Mouse (Mus musculus): ENCODE measurements around the gene Bbs1. TPM values are rescaled to one million over a fixed set of nuclear protein-coding genes. Genes with fewer than 3 reads are reported as not detected.
"Not testable (repeated sequence)": the region's sequence is repeated elsewhere in the genome, so short reads cannot be mapped to it uniquely, and the experiment has no call there.

Bbs1 gene
- total RNA-seq (2012; rRNA removed), result 1.2 and 1.4 TPM in 2 replicates
- polyA plus RNA-seq (2012; ENCODE audit: insufficient read depth in 1 of 2, insufficient read length in 2 of 2, low read depth in 1 of 2, low replicate concordance in 2 of 2, missing spikeins in 1 of 2), result 1 to 10 TPM in 1 of 2 experiments, not detected in 1; 1.9 TPM

DNA sequence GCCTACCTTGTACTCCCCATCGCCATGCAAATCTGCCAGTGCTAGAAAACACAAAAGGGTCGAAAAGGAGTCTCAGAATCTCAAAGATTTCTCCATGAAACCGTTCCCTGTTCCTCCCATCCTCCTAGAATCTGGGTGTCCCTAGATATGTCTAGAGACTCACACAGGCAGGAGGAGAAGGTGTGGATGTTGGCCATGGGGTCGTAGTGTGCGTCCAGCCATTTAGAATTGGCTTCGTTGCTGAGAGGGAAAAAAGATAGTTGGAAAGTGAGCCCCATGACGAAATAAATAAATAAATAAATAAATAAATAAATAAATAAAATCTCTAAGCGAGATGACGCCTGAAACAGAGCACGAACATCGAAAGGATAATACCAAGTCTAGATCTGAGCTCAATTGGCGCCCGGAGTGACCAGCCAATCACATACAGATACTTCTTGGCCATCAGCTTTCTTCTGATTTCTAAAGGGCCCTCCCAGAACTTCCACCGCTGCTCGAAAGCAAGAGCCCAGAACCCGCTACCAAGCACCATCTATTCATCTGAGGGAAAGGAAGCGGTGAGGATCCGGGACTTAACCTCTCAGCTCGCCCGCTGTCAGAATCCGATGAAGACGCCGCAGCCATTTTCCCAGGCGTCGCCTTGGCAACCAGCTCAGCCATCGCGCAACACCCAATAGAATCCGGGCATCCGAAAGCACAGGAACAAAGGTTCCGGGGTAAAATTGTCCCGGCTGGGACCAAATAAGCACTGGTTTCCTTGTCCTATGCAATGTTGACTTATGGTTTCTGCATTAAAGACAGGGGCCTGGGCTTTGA lies at the start of gene Bbs1:
Gene Bbs1, minus strand, starts transcription at position 650 of the 816 bp plus-strand sequence.
- DNase-seq (ENCODE audit: low read depth, low spot score), result peak; percentile 76
- no peaks in the 10 kb centered on the region for H3K4me1 ChIP-seq (ENCODE audit: control insufficient read depth in 1 of 2, insufficient read depth in 2 of 2, low read length in 2 of 2)
- no peaks in the 10 kb centered on the region for H3K27me3 ChIP-seq (ENCODE audit: control insufficient read depth in 1 of 2, insufficient read depth in 2 of 2, low read length in 2 of 2)
- peak within 1 kb of the TSS; percentile 78 to 81 for H3K4me3 ChIP-seq (ENCODE audit: control insufficient read depth in 1 of 2, insufficient read depth in 1 of 2, low read depth in 2 of 2, low read length in 2 of 2)
- H3K9ac ChIP-seq (ENCODE audit: control insufficient read depth, low read depth, low read length, poor library complexity, severe bottlenecking), result peak within 1 kb of the TSS; percentile 62
- TF ChIP-seq MAX (IDR thresholded peaks at IDR 0.05; ENCODE audit: low read length) (no peak), MAFK (IDR thresholded peaks at IDR 0.05; ENCODE audit: borderline replicate concordance, low read depth, low read length) (no peak), POLR2A (IDR thresholded peaks at IDR 0.05; ENCODE audit: control insufficient read depth in 1 of 2, insufficient read depth in 1 of 2, low read depth in 1 of 2, low read length in 2 of 2, poor library complexity in 1 of 2) (0 out of 4 replicates have a peak, but pooled peaks of 1 of the 2 experiments have one; percentile 23), POLR2AphosphoS2 (IDR thresholded peaks at IDR 0.05; ENCODE audit: low read length) (no peak), ELF1 (IDR thresholded peaks at IDR 0.05; ENCODE audit: low read depth, low read length) (peak; percentile 55; the same call in 1 of the 2 replicates), SIN3A (IDR thresholded peaks at IDR 0.05; ENCODE audit: low read length) (peak; percentile 90), HCFC1 (IDR thresholded peaks at IDR 0.05; ENCODE audit: low read depth, low read length) (peak; percentile 83), RCOR1 (IDR thresholded peaks at IDR 0.05; ENCODE audit: low read depth, low read length) (0 out of 2 replicates have a peak, but pooled peaks have one; percentile 12), NELFE (IDR thresholded peaks at IDR 0.05; ENCODE audit: low read depth, low read length) (peak; percentile 24; the same call in 1 of the 2 replicates), MXI1 (IDR thresholded peaks at IDR 0.05; ENCODE audit: low read depth, low read length) (peak; percentile 50; the same call in 1 of the 2 replicates)
- no peaks in the 10 kb centered on the region for H3K36me3 ChIP-seq (ENCODE audit: control insufficient read depth in 1 of 2, insufficient read depth in 2 of 2, low read length in 2 of 2)
- H3K27ac ChIP-seq (ENCODE audit: control insufficient read depth, low read depth, low read length), result no peak within 1 kb of the TSS
- H3K9me3 ChIP-seq (replicated peaks; ENCODE audit: insufficient read depth, low read length), result no peaks in the 10 kb centered on the region
- no peaks in the 10 kb centered on the region for H3K79me2 ChIP-seq (ENCODE audit: control insufficient read depth, insufficient read depth, low read length, poor library complexity)

DNA sequence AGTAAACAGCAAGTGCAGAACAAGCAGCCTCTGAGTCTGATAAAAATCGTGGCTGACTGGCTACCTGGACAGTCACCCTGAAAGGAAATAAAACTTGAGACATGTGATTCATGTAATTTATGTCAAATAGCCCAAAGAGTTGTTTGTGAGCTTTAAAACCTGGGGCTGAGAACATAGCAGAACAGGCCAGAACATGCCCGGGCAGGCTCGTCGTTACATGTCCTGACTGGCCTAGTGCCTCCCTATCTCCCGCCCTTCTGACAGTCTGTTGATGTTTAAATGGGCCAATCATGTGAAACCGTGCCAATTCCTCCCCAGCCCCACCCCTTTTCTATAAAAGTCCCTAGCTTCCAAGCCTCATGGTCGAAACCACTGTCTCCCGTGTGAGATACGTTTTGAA lies 42.2 kb upstream of the Bbs1 start:
- H3K9ac ChIP-seq (ENCODE audit: control insufficient read depth, low read depth, low read length, poor library complexity, severe bottlenecking); H3K27ac ChIP-seq (ENCODE audit: control insufficient read depth, low read depth, low read length); H3K4me1 ChIP-seq (ENCODE audit: control insufficient read depth in 1 of 2, insufficient read depth in 2 of 2, low read length in 2 of 2); H3K36me3 ChIP-seq (ENCODE audit: control insufficient read depth in 1 of 2, insufficient read depth in 2 of 2, low read length in 2 of 2); H3K79me2 ChIP-seq (ENCODE audit: control insufficient read depth, insufficient read depth, low read length, poor library complexity); H3K4me3 ChIP-seq (ENCODE audit: control insufficient read depth in 1 of 2, insufficient read depth in 1 of 2, low read depth in 2 of 2, low read length in 2 of 2); DNase-seq (ENCODE audit: low read depth, low spot score); H3K9me3 ChIP-seq (replicated peaks; ENCODE audit: insufficient read depth, low read length): not testable (repeated sequence)
- peaks cover 2 to 15% of the 10 kb centered on the region in 2 experiments for H3K27me3 ChIP-seq (ENCODE audit: control insufficient read depth in 1 of 2, insufficient read depth in 2 of 2, low read length in 2 of 2)

DNA sequence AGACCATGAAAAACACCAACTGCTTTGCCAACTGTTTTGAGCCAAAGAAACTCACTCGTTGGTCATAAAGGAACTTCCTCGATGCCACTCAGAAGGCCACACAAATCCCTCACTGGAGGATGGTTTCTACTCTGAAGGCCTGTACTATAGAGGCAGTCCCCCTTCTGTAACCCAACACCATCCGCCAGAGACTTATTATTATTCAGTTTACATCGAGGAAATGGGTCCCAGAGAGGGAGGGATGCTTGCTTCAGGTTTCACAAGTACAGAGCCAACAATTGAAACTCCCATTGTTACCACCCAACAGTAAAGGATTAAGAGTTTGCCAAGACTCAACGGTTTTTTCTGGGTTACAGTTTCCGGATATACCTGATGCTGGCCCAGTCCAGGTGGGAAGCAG lies 39.1 kb upstream of the Bbs1 start:
- H3K79me2 ChIP-seq (ENCODE audit: control insufficient read depth, insufficient read depth, low read length, poor library complexity), result no peaks in the 10 kb centered on the region
- no peaks in the 10 kb centered on the region for H3K36me3 ChIP-seq (ENCODE audit: control insufficient read depth in 1 of 2, insufficient read depth in 2 of 2, low read length in 2 of 2)
- H3K9me3 ChIP-seq (replicated peaks; ENCODE audit: insufficient read depth, low read length), result no peaks in the 10 kb centered on the region
- no peak overlapping the region for H3K9ac ChIP-seq (ENCODE audit: control insufficient read depth, low read depth, low read length, poor library complexity, severe bottlenecking)
- H3K4me1 ChIP-seq (ENCODE audit: control insufficient read depth in 1 of 2, insufficient read depth in 2 of 2, low read length in 2 of 2), result no peaks in the 10 kb centered on the region; a peak in 1 of 4 replicates
- H3K27ac ChIP-seq (ENCODE audit: control insufficient read depth, low read depth, low read length), result no peak overlapping the region
- DNase-seq (ENCODE audit: low read depth, low spot score), result no peak
- H3K4me3 ChIP-seq (ENCODE audit: control insufficient read depth in 1 of 2, insufficient read depth in 1 of 2, low read depth in 2 of 2, low read length in 2 of 2), result no peak overlapping the region
- peaks cover 5 to 12% of the 10 kb centered on the region in 2 experiments for H3K27me3 ChIP-seq (ENCODE audit: control insufficient read depth in 1 of 2, insufficient read depth in 2 of 2, low read length in 2 of 2)
- TF ChIP-seq GATA1 (IDR thresholded peaks at IDR 0.05; ENCODE audit: low read depth, low read length) (no peak), JUND (IDR thresholded peaks at IDR 0.05; ENCODE audit: low read depth, low read length) (no peak), POLR2AphosphoS5 (IDR thresholded peaks at IDR 0.05; ENCODE audit: borderline replicate concordance, low read depth, low read length) (no peak), RCOR1 (IDR thresholded peaks at IDR 0.05; ENCODE audit: low read depth, low read length) (no peak), MAFK (IDR thresholded peaks at IDR 0.05; ENCODE audit: borderline replicate concordance, low read depth, low read length) (no peak), NRF1 (IDR thresholded peaks at IDR 0.05; ENCODE audit: insufficient read depth, low read depth, low read length, poor library complexity, severe bottlenecking) (no peak), SMC3 (IDR thresholded peaks at IDR 0.05; ENCODE audit: low read depth, low read length) (no peak), USF2 (IDR thresholded peaks at IDR 0.05; ENCODE audit: borderline replicate concordance in 1 of 2, insufficient read depth in 1 of 2, low read depth in 1 of 2, low read length in 2 of 2) (no peak), HCFC1 (IDR thresholded peaks at IDR 0.05; ENCODE audit: low read depth, low read length) (no peak)
